Mouse (Mus musculus): ENCODE results near the gene Gjd3.

- TF ChIP-seq CEBPB (IDR thresholded peaks at IDR 0.05; ENCODE audit: low read depth) (no peak), MAX (IDR thresholded peaks at IDR 0.05) (no peak), CTCF (IDR thresholded peaks at IDR 0.05; ENCODE audit: control insufficient read depth, insufficient read depth, insufficient read length) (no peak), FOSL1 (IDR thresholded peaks at IDR 0.05; ENCODE audit: insufficient read depth, low read length, poor library complexity, severe bottlenecking) (no peak), USF1 (IDR thresholded peaks at IDR 0.05; ENCODE audit: low read depth) (no peak)
These were observed 40.3 kb upstream of the Gjd3 start for GRCm38 (mm10) chr11:99023094-99023493.
